Comparison of ENCODE assay signal across 7 mouse cellular contexts in the genomic region with DNA sequence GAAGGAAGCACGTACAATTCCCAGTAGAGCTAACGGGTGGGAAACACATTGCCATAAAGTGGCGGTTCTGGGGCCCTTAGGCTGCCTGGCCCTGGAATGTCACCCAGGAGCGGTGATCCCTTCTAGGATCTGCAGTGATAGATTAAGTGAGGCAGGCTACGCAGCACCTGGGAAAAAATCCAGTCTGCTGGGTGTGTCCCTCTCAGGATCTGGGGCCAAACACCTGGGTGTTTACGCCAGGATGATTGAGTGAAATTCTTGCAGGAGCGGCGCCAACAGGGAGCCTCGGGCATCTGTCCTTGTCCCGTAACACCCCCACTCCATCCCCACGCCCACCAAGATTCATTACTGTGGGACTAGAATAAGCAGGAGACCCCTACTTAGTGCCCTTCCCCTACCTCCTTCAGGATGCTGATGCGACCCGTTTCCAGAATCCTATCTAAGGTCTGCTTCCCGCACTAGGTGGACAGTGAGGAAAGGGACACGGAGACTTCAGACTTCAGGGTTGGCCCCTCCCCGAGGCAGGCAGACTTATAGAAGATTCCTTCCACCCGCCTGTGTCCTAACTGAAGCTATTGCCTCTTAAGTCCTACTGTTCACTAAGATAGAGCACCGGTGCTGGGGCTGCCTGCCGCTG. TPM values are rescaled to one million over a fixed set of nuclear protein-coding genes. Genes with fewer than 3 reads are reported as not detected.
A peak's percentile ranks its signal among the peaks of the same experiment; 100 is the strongest.
DNase-seq lines count a peak whose midpoint lies in the region; ATAC-seq and TF ChIP-seq lines count a peak whose summit lies in the region.

No protein-coding gene starts in this region.

- TF ChIP-seq POLR2A in thymus, adult 2 months (IDR thresholded peaks at IDR 0.05; ENCODE audit: control insufficient read depth, extremely low read depth, insufficient read depth, low read length, poor library complexity) = no peak

- H3K27me3 ChIP-seq in heart, embryonic 16.5 days (ENCODE audit: control insufficient read depth, insufficient read depth, low read length) = peaks cover 28% of the 10 kb centered on the region
- H3K27me3 ChIP-seq in liver, embryonic 16.5 days (ENCODE audit: control insufficient read depth, insufficient read depth, low read depth, low read length) = peaks cover 49% of the 10 kb centered on the region
- peaks cover 20% of the 10 kb centered on the region for H3K27me3 ChIP-seq in thymus, adult 2 months (ENCODE audit: control insufficient read depth, insufficient read depth, low read length)

- no peaks in the 10 kb centered on the region for H3K9me3 ChIP-seq in heart, embryonic 16.5 days (replicated peaks; ENCODE audit: control insufficient read depth, low read length)
- no peaks in the 10 kb centered on the region for H3K9me3 ChIP-seq in liver, embryonic 16.5 days (replicated peaks; ENCODE audit: control insufficient read depth, low read length)

- no peaks in the 10 kb centered on the region for H3K36me3 ChIP-seq in heart, embryonic 16.5 days (ENCODE audit: control insufficient read depth, insufficient read depth)
- no peaks in the 10 kb centered on the region for H3K36me3 ChIP-seq in liver, embryonic 16.5 days (ENCODE audit: control insufficient read depth, insufficient read depth)
- H3K36me3 ChIP-seq in thymus, adult 2 months (ENCODE audit: control insufficient read depth, insufficient read depth, low read length) = no peaks in the 10 kb centered on the region

- 11% methylated on average over 19 of the region's 19 CpGs for WGBS in heart, embryonic 16.5 days
- 7% methylated on average over 19 of the region's 19 CpGs for WGBS in liver, embryonic 16.5 days (ENCODE audit: insufficient replicate concordance)
- 17% methylated on average over 19 of the region's 19 CpGs for WGBS in thymus, adult 2 months

- peaks cover 18% of the 10 kb centered on the region for H3K4me1 ChIP-seq in heart, embryonic 16.5 days (ENCODE audit: control insufficient read depth, insufficient read depth, low read length)
- no peaks in the 10 kb centered on the region for H3K4me1 ChIP-seq in liver, embryonic 16.5 days (ENCODE audit: control insufficient read depth, low read depth, low read length)
- H3K4me1 ChIP-seq in thymus, adult 2 months (replicated peaks; ENCODE audit: control insufficient read depth, insufficient read depth, low read length) = peaks cover 6% of the 10 kb centered on the region; the same call in 1 of the 2 replicates

- intact Hi-C loops in left cerebral cortex, postnatal 10 days (cut with DNase I) = no loop called here

- peak; percentile 20 for DNase-seq in right cerebral cortex, postnatal 4 days
- DNase-seq in right cerebral cortex, adult 18-20 months = no peak
- DNase-seq in thymus, adult 2 months = no peak
- DNase-seq in left cerebral cortex, postnatal 10 days (ENCODE audit: extremely low spot score in 1 of 2, low spot score in 2 of 2) = no peak
- no peak for DNase-seq in layer of hippocampus, adult 8-10 months (ENCODE audit: low spot score in 2 of 2)

- peak overlapping the region; percentile 68 for H3K4me2 ChIP-seq in heart, embryonic 16.5 days (ENCODE audit: low read depth, low read length)
- H3K4me2 ChIP-seq in liver, embryonic 16.5 days (ENCODE audit: low read depth, low read length) = 0 out of 2 replicates have a peak overlapping the region, but pooled peaks have one; percentile 38

- H3K4me3 ChIP-seq in heart, embryonic 16.5 days (ENCODE audit: low read length) = peak overlapping the region; percentile 50
- no peak overlapping the region for H3K4me3 ChIP-seq in liver, embryonic 16.5 days (ENCODE audit: low read depth, low read length)
- no peak overlapping the region for H3K4me3 ChIP-seq in thymus, adult 2 months (ENCODE audit: control insufficient read depth, insufficient read depth, low read length)

- ATAC-seq in heart, embryonic 16.5 days (replicated peaks; ENCODE audit: extremely low read depth, insufficient read depth, low FRiP score) = 0 out of 2 replicates have a peak, but pooled peaks have one; percentile 19
- ATAC-seq in liver, embryonic 16.5 days (ENCODE audit: low read depth) = no peak

- no peak for TF ChIP-seq CTCF in thymus, adult 2 months (IDR thresholded peaks at IDR 0.05; ENCODE audit: borderline replicate concordance, control insufficient read depth, extremely low read depth, insufficient read depth, low read length, poor library complexity)

- H3K9ac ChIP-seq in heart, embryonic 16.5 days (ENCODE audit: low read length) = peak overlapping the region; percentile 18
- no peak overlapping the region for H3K9ac ChIP-seq in liver, embryonic 16.5 days (ENCODE audit: low read depth, low read length)

- no peak overlapping the region for H3K27ac ChIP-seq in heart, embryonic 16.5 days (ENCODE audit: low read length)
- no peak overlapping the region for H3K27ac ChIP-seq in liver, embryonic 16.5 days (ENCODE audit: low read length)
- no peak overlapping the region for H3K27ac ChIP-seq in thymus, adult 2 months (ENCODE audit: control insufficient read depth, insufficient read depth, low read length)

RNA-seq across cellular contexts. Expression of gene Rgma, which starts 23.6 kb away (rescaled TPM):
- polyA plus RNA-seq in heart, embryonic 16.5 days (2015; fragmentation: Nextera tagmentation; extraction: Ambion mirVana) = 3.6 and 4.4 TPM in 2 replicates
- 0.11 and 0.19 TPM in 2 replicates for polyA plus RNA-seq in liver, embryonic 16.5 days (2015; fragmentation: Nextera tagmentation; extraction: Ambion mirVana)
- polyA plus RNA-seq in thymus, adult 2 months (2012; rRNA removed) = 13.3 and 13.4 TPM in 2 replicates
- 100 to 1,000 TPM; 151 to 153 TPM for total RNA-seq in left cerebral cortex, postnatal 10 days (2021)
- total RNA-seq in layer of hippocampus, adult 8-10 months (2022) = 10 to 100 TPM; 49.5 to 64.5 (median 55.7) TPM
